Mouse (Mus musculus) liver, postnatal 0 days (tissue): ENCODE measurements around the gene Dok4. TPM values are rescaled to one million over a fixed set of nuclear protein-coding genes. Genes with fewer than 3 reads are reported as not detected.

ENCODE experiments used
- ATAC-seq: fragments of 200-750 bp; cut with Nextera tagmentation; 2 replicates; pipeline ENCODE4 v1.8.0; 2017; ENCODE audit warnings: mild to moderate bottlenecking, moderate library complexity
- DNase-seq: peaks from one replicate; pipeline ENCODE4 v3.0.0-alpha.2; 2016
- H3K27ac ChIP-seq: fragments of 300-500 bp; sonication (generic); 2 replicates; pipeline ENCODE4 v1.5.1; 2014; ENCODE audit warnings: antibody characterized with exemption, moderate library complexity, mild to moderate bottlenecking, low read depth
- H3K27me3 ChIP-seq: fragments of 300-500 bp; sonication (generic); 2 replicates; pipeline ENCODE4 v1.6.1; 2014; ENCODE audit warnings: low read length, control low read depth, mixed read lengths; ENCODE audit not compliant: insufficient read depth
- H3K36me3 ChIP-seq: fragments of 300-500 bp; sonication (generic); replicated peaks from 2 replicates; pipeline ENCODE4 v1.6.1; 2014; ENCODE audit warnings: mild to moderate bottlenecking, control low read depth, low read length, moderate library complexity, mixed read lengths; ENCODE audit not compliant: insufficient read depth
- H3K4me1 ChIP-seq: fragments of 300-500 bp; sonication (generic); 2 replicates; pipeline ENCODE4 v1.6.1; 2014; ENCODE audit warnings: antibody characterized with exemption, mild to moderate bottlenecking, control low read depth; ENCODE audit not compliant: insufficient read depth
- H3K4me2 ChIP-seq: fragments of 300-500 bp; sonication (generic); 2 replicates; pipeline ENCODE4 v1.6.1; 2014; ENCODE audit warnings: low read depth, mild to moderate bottlenecking, low read length, moderate library complexity, mixed read lengths
- H3K4me3 ChIP-seq: fragments of 300-500 bp; sonication (generic); 2 replicates; pipeline ENCODE4 v1.5.1; 2014; ENCODE audit warnings: low read depth, low read length
- H3K9ac ChIP-seq: fragments of 300-500 bp; sonication (generic); replicated peaks from 2 replicates; pipeline ENCODE4 v1.6.1; 2014; ENCODE audit warnings: mild to moderate bottlenecking, moderate library complexity
- H3K9me3 ChIP-seq: fragments of 300-500 bp; sonication (generic); 2 replicates; pipeline ENCODE4 v1.6.1; 2016; ENCODE audit warnings: mild to moderate bottlenecking, control low read depth, low read length, mixed read lengths
- CTCF ChIP-seq: sonication (generic); IDR thresholded peaks from 2 replicates; pipeline ENCODE4 v1.5.1; 2016; ENCODE audit warnings: antibody characterized with exemption, low read depth
- EP300 ChIP-seq: IDR thresholded peaks from 2 replicates; pipeline ENCODE4 v1.6.1; 2016; ENCODE audit warnings: antibody characterized with exemption, low read depth, mild to moderate bottlenecking
- WGBS: fragments of 180-500 bp; shearing (Covaris S2); extraction: QIAGEN DNeasy Blood & Tissue Kit; methylation state at CpG from one replicate; pipeline ENCODE4 v1.1.7; 2014; ENCODE audit not compliant: insufficient replicate concordance; 5-methylcytosine and 5-hydroxymethylcytosine counted together
- polyA plus RNA-seq: library from polyadenylated mRNA; unstranded; fragments of >200 nt; fragmentation: Nextera tagmentation; extraction: Ambion mirVana; gene quantifications from 2 replicates; pipeline ENCODE4 v1.2.1, GENCODE M21; 2015

The Dok4 gene
- polyA plus RNA-seq, 1 experiment from 2014 or later = 3.5 TPM

DNA sequence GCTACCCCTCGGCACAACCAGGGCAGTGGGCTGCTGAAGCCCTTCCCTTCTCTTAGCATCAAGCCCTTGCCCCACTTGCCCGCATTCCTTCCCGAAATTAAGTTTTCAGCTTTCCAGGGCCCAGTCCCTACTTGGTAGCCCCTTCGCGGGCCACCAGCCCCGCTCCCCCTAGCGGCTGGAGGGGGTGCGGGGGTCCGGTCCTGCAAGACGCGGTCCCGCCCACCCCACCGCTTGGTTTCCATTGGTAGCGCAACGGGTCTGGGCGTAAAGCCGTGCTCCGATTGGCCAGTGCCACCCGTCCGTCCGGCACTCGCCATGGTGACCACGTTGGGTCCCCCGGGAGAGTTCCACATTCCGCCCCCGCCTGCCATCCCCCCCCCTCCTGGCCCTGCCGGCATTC is 41.2 kb upstream of the Dok4 start:
- peaks cover 30% of the 10 kb centered on the region for H3K27me3 ChIP-seq
- no peaks in the 10 kb centered on the region for H3K9me3 ChIP-seq
- H3K9ac ChIP-seq = peak overlapping the region; percentile 63
- H3K4me3 ChIP-seq = peak overlapping the region; percentile 64
- H3K4me1 ChIP-seq = peaks cover 21% of the 10 kb centered on the region
- H3K27ac ChIP-seq = peak overlapping the region; percentile 62
- no peaks in the 10 kb centered on the region for H3K36me3 ChIP-seq
- peak; percentile 89 for ATAC-seq
- WGBS = 1% methylated on average over 27 of the region's 27 CpGs
- TF ChIP-seq EP300 (no peak), CTCF (peak; percentile 71)
- peak; percentile 89 for DNase-seq
- H3K4me2 ChIP-seq = peak overlapping the region; percentile 94

DNA sequence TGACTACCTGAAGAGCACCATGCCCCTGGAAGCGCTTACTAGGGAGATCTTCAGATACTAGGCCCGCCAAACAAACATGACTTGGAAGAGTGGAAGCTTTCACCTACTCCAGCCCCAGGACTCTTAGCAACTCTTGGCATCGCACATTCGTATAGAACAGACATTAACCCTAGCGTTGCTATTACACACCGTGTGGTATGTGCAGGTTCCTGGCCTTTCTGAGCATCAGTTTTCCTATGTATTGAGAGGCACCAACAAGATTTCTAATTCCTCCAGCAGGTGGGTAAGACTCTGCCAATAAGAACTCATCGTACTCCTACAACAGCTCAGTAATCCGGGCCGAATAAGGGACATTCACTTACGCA is 40.8 kb upstream of the Dok4 start:
- H3K27ac ChIP-seq = no peak overlapping the region; the same call in 1 of the 2 replicates
- H3K4me2 ChIP-seq = peak overlapping the region; percentile 94
- no peaks in the 10 kb centered on the region for H3K36me3 ChIP-seq
- H3K9ac ChIP-seq = peak overlapping the region; percentile 63
- TF ChIP-seq CTCF (no peak), EP300 (no peak)
- H3K4me3 ChIP-seq = peak overlapping the region; percentile 64
- H3K4me1 ChIP-seq = peaks cover 19% of the 10 kb centered on the region
- DNase-seq = no peak
- H3K27me3 ChIP-seq = peaks cover 30% of the 10 kb centered on the region
- H3K9me3 ChIP-seq = no peaks in the 10 kb centered on the region
- 12% methylated on average over 10 of the region's 10 CpGs for WGBS
- ATAC-seq = no peak

DNA sequence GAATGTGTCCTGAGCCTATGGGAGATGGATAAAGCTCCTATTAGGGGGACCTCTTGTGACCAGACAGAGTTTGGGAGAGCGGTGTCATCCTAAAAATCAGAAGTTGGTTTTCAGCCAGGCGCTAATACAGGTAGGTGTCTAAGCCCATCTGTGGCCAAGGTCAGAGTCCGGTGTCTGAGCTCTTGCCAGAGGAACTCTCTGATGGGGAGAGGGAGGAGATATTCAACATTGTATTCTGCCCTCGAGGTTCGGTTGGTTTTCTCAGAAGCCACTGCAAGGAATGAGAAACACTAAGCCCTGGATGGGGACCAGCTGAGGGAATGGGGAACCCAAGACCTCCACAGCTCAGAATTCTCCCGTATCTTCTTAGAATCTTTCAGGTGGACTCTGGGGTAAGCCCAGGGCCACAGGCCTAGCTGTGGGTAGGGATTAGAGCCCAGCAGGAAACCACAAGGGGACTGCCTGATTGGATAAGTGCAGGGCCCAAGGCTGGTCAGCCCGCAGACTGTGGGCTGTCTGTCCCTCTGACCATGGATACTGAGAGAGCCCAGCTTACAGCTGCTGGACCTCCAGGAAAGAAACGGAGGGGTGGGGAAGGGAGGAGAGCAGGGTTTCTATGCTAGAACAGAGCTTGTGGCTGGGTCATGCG is 40.3 kb upstream of the Dok4 start:
- no peak for TF ChIP-seq CTCF
- no peak for TF ChIP-seq EP300
- H3K27ac ChIP-seq = no peak overlapping the region
- no peak for ATAC-seq
- H3K9ac ChIP-seq = no peak overlapping the region; the same call in 1 of the 2 replicates
- no peak for DNase-seq
- peaks cover 19% of the 10 kb centered on the region for H3K4me1 ChIP-seq
- peak overlapping the region; percentile 94 for H3K4me2 ChIP-seq
- H3K27me3 ChIP-seq = peaks cover 30% of the 10 kb centered on the region
- H3K36me3 ChIP-seq = no peaks in the 10 kb centered on the region
- H3K9me3 ChIP-seq = no peaks in the 10 kb centered on the region
- peak overlapping the region; percentile 64 for H3K4me3 ChIP-seq
- 42% methylated on average over 9 of the region's 9 CpGs for WGBS

DNA sequence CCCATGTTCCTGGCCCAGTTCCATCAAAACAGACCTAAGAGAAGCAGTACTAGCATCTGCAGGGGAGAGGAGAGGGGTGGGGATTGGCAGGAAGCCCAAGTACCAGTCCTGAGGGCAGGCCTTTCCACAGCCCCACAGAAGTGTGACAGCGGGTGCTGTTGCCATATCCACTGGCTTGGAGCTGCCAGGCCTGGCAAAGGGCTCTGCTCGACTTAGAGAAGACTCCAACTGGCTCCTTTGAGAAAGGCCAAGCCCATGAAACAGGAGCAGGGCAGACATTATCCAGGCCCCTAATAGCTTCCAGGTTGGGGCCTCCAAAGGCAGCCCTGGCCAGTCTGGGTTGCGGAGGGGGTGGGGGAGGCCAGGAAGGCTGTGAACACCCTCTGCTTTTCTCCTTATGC is 38.6 kb upstream of the Dok4 start:
- H3K27ac ChIP-seq = no peak overlapping the region
- no peaks in the 10 kb centered on the region for H3K36me3 ChIP-seq
- ATAC-seq (no peak), DNase-seq (no peak)
- H3K4me1 ChIP-seq = peaks cover 19% of the 10 kb centered on the region
- WGBS = 71% methylated on average over 3 of the region's 3 CpGs
- H3K27me3 ChIP-seq = peaks cover 30% of the 10 kb centered on the region
- H3K9ac ChIP-seq = no peak overlapping the region
- no peak overlapping the region for H3K4me3 ChIP-seq
- H3K9me3 ChIP-seq = no peaks in the 10 kb centered on the region
- H3K4me2 ChIP-seq = no peak overlapping the region
- no peak for TF ChIP-seq EP300
- TF ChIP-seq CTCF = no peak

DNA sequence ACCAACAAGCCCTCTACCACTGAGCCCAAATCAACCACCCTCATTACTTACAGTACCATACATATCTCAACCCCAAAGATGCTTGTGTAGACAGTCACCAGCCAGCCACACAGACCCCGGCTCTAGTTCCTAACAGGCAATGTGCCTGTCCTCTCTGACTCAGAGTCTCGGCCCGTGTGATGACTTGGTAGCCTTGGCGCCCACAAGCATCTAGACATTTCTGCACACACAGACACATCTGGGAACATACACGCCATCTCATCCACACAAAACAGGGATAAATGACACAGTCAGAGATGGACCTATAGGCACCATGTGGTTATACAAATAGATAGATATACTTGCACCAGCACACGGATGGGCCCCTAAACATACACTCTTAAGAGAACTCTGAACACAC is 38.1 kb upstream of the Dok4 start:
- TF ChIP-seq EP300 (no peak), CTCF (no peak)
- Histone ChIP-seq H3K4me3 (no peak overlapping the region), H3K9me3 (no peaks in the 10 kb centered on the region), H3K27me3 (peaks cover 30% of the 10 kb centered on the region), H3K9ac (no peak overlapping the region), H3K36me3 (no peaks in the 10 kb centered on the region), H3K4me1 (peaks cover 19% of the 10 kb centered on the region), H3K4me2 (no peak overlapping the region), H3K27ac (no peak overlapping the region)
- 88% methylated on average over 6 of the region's 6 CpGs for WGBS
- ATAC-seq (no peak), DNase-seq (no peak)

DNA sequence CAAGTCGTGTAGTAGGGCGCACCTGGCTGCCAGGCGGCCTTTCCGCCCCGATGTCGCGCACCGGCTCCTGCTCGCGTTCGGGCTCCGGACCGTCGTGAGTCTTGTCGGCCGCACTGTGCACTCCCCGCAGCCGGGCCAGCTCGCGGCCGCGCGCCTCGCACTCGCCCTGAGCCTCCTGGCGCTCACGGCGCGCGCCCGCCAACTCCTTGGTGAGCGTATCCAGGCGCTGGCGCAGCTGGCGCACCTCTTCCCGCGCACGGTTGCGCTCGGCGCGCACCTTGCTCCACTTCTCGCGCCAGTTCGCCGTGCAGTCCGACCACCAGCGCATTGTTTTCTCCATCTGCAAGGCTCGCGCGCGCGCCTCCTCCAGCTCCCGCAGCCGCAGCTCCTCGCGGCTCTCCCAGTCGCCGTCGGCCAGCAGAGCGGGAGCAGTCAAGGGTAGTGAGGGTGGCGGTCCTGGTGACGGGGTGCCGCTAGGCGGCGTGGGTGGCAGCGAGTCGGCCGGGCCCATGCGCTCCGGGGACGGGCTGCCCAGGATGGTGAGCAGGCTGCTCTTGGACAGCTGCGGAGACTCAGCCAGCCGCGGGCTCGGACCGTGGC is 37.0 kb upstream of the Dok4 start:
- Histone ChIP-seq H3K9me3 (no peaks in the 10 kb centered on the region), H3K27ac (no peak overlapping the region), H3K36me3 (no peaks in the 10 kb centered on the region), H3K27me3 (peaks cover 27% of the 10 kb centered on the region), H3K4me1 (peaks cover 16% of the 10 kb centered on the region), H3K9ac (no peak overlapping the region), H3K4me3 (peak overlapping the region; percentile 31), H3K4me2 (peak overlapping the region; percentile 51)
- 45% methylated on average over 73 of the region's 77 CpGs for WGBS
- ATAC-seq = peak; percentile 26; the same call in 1 of the 2 replicates
- DNase-seq = peak; percentile 76
- TF ChIP-seq CTCF (peak; percentile 76), EP300 (no peak)
